Mouse (Mus musculus): ENCODE measurements around the gene Pip5kl1.
A peak's percentile ranks its signal among the peaks of the same experiment; 100 is the strongest.

Gene Pip5kl1

DNA sequence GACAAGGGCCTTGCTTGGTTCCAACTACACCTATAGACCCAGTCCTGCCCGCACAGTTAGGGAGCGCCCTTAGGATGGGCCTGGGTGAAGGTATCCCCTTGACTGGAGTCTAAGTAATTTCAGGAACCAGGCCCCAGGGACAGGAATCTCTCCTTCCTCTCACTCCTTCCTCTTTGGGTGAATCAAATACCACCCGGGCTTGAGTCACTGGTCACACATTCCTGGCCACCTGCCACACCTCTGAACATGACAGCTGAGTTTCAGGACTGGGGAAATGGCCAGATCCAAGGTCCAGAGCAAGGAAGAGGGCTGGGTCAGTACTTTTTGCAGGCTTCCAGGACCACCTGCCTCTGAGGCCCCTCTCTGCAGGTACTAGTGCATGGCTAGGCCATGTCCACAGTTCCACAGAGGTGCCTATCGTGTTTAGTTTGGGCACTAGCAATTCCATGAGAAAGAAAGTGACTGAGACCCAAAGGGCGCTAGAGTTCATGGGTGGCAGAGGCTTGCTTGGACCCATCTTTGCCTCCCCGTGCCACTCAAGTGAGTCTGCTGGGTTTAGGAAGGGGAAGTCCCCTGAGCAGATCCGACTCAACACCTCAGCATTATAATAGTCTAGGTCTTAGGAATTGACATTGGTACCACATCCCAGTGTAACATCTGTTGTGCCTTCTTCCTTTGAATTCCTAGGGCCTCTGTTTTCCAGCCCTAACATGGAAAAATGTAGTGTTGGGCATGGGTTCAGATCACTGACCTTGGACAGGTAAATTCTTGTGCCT, 26.4 kb upstream of the Pip5kl1 start:
- peak in 1 of 2 experiments; percentile 53 for DNase-seq

GRCm38 (mm10) chr2:32549171-32549570, 25.4 kb upstream of the Pip5kl1 start:
- DNase-seq: no peak

GRCm38 (mm10) chr2:32549764-32550163, 24.8 kb upstream of the Pip5kl1 start:
- DNase-seq: no peak

DNA sequence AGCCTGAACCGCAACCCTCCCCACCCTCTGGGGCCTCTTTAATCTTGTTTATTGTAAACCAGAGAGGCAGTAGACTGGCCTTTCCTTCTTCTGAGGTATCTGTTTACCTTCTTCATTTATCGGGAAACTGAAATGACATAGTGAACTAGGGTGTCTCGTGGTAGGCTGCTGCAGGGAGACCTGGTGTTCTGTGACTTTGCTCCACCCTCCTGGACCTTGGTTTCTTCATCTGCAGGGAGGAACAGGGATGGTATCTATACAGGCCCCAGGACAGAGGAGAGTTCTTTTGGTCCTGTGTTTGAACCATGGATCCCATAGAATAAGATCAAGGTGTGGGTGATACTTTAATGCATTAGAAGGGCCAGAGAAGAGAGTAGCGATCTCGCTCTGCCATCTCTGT, 23.4 kb upstream of the Pip5kl1 start:
- no peak for DNase-seq

DNA sequence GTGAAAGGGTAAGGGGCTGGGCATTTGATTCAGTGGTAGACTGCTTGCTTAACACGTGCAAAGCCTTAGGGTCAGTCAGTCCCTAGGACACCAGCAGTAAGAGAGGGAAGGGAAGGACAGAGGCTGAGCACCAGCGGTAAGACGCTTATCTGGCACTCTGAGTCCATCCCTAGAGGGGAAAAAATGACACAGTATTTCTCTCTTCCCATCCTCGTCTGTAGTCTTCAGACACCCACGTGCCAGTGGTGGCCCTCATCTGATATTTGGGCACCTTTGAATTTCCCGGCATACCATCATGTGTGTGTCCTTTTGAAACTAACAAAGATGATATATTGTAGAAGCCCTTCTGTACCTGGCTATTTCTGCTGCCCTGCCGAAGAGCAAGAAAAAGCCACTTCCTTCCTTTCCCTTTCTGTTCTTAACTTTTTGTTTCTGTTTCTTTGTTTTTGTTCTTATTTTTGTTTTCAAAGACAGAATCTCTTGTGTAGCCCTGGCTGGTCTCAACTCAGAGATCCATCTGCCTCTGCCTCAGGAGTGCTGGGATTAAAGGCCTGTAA, 20.9 kb upstream of the Pip5kl1 start:
- DNase-seq: no peak

DNA sequence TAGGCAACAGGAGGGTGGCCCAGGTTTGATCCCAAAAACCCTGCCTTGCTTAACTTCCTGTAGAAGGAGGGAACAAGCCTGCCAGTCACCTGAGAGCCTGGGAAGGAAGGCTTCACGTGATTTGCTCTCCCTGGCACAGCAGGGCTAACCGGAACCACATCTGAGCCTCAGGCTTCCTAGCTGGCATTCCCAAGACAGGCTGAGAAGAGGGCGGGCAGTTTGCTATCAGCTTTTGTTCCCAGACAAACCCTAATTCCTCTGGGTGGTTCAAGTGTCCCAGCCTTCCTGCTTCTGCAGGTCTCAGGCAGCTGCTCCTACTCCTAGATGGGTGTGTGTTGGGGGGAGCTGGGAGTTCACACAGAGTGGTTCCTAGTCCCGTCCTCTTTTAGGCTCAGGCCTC, 19.1 kb upstream of the Pip5kl1 start:
- peak; percentile 33 to 43 for DNase-seq

DNA sequence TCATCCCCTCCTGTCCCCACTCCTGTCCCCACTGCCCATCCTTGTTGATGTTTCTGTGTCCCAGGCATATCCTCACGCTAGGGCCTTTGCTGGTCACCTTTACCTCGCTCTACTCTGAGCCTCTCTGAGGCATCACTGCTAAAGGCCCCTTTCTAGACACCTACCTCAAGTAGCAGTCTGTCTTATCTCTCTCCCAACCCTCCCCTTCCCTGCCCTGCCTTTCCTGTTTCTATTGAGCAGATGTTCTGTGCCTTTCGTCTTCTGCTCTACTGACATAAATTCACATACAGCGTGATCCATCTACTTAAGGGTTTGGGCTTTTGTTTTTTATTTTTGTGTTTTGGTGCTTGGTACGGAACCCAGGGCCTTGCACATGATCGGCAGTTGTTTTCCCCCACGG, 18.6 kb upstream of the Pip5kl1 start:
- no peak for DNase-seq

- DNase-seq: no peak
These were observed 15.0 kb upstream of the Pip5kl1 start for GRCm38 (mm10) chr2:32559570-32559969.

GRCm38 (mm10) chr2:32566536-32567063, 8.0 kb upstream of the Pip5kl1 start:
- peak; percentile 67 to 71 for DNase-seq

GRCm38 (mm10) chr2:32568149-32568548, 6.4 kb upstream of the Pip5kl1 start:
- peak in 1 of 2 experiments; percentile 28 for DNase-seq

GRCm38 (mm10) chr2:32568941-32569340, 5.7 kb upstream of the Pip5kl1 start:
- DNase-seq: no peak

DNA sequence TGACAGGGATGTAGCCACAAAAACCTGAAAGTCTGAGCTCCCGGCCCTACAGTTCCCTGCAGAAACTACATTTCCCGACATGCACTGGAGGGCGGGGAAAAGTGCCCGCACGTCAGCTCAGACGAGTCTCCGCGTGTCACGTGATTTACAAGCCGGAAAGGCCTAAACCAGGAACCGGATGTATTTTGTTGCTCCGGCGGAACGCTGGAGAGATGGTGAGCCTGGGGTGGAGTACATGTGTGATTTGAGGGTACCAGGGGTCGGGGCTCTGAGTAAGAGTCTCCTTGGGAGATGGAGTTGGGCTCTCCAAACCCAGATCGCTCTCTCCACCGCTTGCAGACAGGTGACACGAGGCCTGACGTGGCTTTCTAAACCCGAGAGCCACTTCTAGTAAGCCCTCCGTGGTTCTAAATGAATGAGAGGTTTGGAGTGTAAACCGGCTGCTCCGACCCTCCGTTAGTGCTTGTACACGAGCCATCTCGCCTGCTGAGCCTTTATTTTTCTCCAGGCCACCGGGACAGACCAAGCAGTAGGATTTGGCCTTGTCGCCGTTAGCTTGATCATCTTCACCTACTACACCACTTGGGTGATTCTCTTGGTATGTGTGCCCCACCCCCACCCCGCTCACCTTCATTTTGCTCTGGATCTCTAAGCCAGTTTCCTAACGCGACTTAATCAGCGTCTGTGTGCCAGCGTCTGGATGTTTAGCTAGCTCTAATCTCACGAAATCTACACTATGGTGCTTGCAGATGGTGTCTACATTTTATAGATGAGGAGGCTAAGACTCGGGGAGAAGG, 3.7 kb upstream of the Pip5kl1 start, which contains the start of gene Dpm2:
Gene Dpm2 (plus strand): TSS at position 161 of the 797 bp plus-strand sequence.
- DNase-seq: peak; percentile 91

DNA sequence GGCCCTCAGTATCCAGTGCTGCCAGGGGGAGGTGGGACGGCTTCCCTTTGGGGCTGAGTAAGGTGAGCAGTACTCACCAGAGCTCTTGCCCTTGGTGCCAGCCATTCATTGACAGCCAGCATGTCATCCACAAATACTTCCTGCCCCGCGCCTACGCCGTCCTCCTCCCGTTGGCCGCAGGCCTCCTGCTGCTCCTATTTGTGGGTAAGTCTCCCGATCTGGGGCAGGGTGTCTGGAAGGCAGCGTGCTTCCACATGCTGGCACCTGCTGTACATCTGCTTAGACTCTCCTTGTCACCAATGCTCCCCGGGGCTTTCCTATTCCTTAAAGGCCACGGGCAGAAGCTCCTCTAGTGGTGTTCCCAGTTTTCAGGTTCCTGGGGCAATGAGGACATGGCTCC, 2.4 kb upstream of the Pip5kl1 start:
- no peak for DNase-seq

DNA sequence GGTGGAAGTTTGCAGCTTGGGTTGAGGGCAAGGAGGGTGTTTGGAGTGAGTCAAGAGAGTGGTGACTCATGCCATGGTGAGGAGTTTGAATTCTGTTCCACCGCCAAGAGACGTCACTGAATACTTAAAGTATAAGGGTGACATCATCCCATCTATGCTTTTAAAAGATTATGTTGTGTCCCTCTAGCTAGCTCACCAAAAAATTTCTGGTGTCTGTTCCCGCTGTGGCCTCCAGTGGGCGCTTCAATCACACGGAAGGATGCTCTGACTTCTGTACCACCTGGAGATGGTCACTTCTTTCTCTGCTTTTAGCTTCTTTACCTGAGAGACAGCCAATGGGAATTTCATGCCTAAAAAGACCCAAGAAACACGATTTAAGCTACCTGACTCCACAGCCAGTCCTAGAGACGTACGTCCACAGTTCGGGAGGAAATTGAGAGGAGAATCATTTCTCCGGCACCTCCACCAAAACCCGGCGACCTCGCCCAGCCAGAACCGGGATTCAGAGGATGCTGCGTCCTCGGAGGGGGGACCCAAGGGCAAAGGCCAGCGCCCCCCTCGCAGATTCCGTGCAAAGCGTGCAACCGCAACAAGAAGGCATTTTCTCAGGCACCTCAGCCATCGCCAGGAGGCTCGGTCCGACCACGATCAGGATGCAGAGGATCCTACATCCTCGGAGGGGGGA, 446 bp downstream of the Pip5kl1 start:
- peak in 1 of 2 experiments; percentile 58 for DNase-seq

- DNase-seq: no peak
These were observed 1.1 kb downstream of the Pip5kl1 start, which contains the start of gene 9430097D07Rik for GRCm38 (mm10) chr2:32575586-32576160. 9430097D07Rik (minus strand) TSS chr2:32575684.

DNA sequence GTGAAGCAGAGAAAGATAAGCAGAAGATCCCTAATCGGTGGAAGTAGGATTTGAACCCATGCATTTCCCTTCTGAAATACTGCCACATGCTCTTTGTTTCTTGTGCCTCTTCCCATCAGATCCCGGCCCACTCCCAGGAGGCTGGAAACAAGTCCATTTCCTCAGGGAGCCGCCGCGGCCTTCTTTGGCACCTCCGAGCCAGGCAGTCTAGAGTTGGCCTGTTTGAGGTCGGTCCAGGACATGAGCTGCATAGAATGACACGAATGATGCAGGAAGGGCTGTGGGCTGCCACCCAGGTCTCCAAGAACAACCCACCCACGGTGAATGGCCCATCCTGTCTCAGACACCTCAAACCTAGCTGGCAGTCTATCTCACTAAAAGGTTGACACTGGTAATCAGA, 1.9 kb downstream of the Pip5kl1 start:
- DNase-seq: no peak

GRCm38 (mm10) chr2:32578146-32579046, 3.8 kb downstream of the Pip5kl1 start:
- DNase-seq: peak; percentile 26 to 54

GRCm38 (mm10) chr2:32581450-32582095, 7.0 kb downstream of the Pip5kl1 start:
- peak in 1 of 2 experiments; percentile 32 for DNase-seq

DNA sequence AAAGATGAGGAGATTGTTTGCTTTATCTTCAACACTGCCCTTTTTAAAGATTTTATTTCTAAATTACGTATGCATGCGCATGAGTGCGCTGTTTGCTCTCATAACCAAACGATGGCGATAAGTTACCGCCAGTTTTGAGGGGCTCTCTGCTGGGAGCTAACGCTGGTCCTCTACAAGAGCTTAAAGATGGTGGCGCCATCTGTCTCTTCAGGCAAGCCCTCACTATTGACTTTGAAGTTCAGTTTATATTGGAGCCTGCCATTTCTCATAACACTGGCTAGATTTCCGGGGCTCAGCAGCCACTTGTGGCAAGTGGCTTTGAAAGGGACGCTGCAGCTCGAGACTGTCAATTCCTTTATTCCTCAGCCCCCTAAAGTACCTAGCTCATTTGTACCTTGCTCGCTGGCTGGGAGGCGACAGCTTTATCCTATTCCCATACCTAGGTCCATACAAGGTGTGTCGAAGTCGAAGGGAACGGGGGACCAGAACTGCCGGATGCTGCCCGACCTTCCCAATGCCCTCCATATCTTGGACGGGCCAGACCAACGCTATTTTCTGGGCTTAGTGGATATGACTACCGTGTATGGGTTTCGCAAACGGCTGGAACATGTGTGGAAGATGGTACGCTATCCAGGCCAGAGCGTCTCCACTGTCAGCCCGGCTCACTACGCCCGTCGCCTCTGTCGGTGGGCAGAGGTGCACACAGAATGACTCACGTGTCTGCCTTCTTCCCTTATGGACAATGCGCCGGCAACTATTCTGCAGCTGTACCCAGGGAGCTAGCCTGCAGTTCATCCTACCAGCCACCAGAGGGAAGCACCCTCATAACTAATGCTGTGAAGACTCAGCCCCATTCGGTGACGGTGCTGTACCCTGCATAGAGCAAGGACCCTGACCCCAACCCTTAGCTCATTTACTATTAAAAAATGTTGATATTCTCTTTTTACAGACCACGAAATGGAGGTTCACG, 8.5 kb downstream of the Pip5kl1 start:
- peak; percentile 73 to 84 for DNase-seq

Data from kidney, adult 8-10 months (tissue).